Mouse (Mus musculus): Measurements from ENCODE around the gene Nr2f6. TPM values are rescaled to one million over a fixed set of nuclear protein-coding genes. Genes with fewer than 3 reads are reported as not detected.
"Not testable (repeated sequence)": the region's sequence is repeated elsewhere in the genome, so short reads cannot be mapped to it uniquely, and the experiment has no call there.

The Nr2f6 gene
- total RNA-seq, 1 experiment from 2014 or later = 65.7 TPM

GRCm38 (mm10) chr8:71367529-71368176 lies 14.1 kb downstream of the Nr2f6 start:
- DNase-seq = peak; percentile 45

GRCm38 (mm10) chr8:71366771-71367528 lies 14.8 kb downstream of the Nr2f6 start, which contains the start of gene Use1:
Gene Use1, plus strand, starts transcription at chr8:71366848.
- DNase-seq = peak; percentile 93

- DNase-seq = no peak
Measured at GRCm38 (mm10) chr8:71358026-71358425, 23.7 kb downstream of the Nr2f6 start.

- DNase-seq = no peak
Measured at GRCm38 (mm10) chr8:71351520-71351919, 30.2 kb downstream of the Nr2f6 start.

GRCm38 (mm10) chr8:71351117-71351516 lies 30.6 kb downstream of the Nr2f6 start:
- DNase-seq = peak; percentile 54

- DNase-seq = no peak
Measured at GRCm38 (mm10) chr8:71346581-71346980, 35.2 kb downstream of the Nr2f6 start.

- peak; percentile 68 for DNase-seq
Measured at GRCm38 (mm10) chr8:71340625-71341024, 41.1 kb downstream of the Nr2f6 start.

- not testable (repeated sequence) for DNase-seq
Measured at GRCm38 (mm10) chr8:71337834-71338233, 43.9 kb downstream of the Nr2f6 start.

- no peak for DNase-seq
Measured at GRCm38 (mm10) chr8:71324848-71325247, 56.9 kb downstream of the Nr2f6 start.

Other genes with a start within 250 kb of the Nr2f6 start
- 30.6 and 41.0 TPM in 2 replicates for gene Myo9b, start 109.2 kb downstream of the Nr2f6 start, total RNA-seq (2021)
- 13.6 and 16.5 TPM in 2 replicates for gene Haus8, start 109.0 kb downstream of the Nr2f6 start, total RNA-seq (2021)
- gene Use1, start 15.1 kb downstream of the Nr2f6 start, total RNA-seq (2021) = 165 and 179 TPM in 2 replicates
- gene Ocel1, start 10.7 kb downstream of the Nr2f6 start, total RNA-seq (2021) = 17.4 and 17.9 TPM in 2 replicates
- 30.9 and 37.6 TPM in 2 replicates for gene Ushbp1, start 13.8 kb upstream of the Nr2f6 start, total RNA-seq (2021)
- gene Babam1, start 14.9 kb upstream of the Nr2f6 start, total RNA-seq (2021) = 85.5 and 88.4 TPM in 2 replicates
- 5.8 and 6.9 TPM in 2 replicates for gene Ankle1, start 24.1 kb upstream of the Nr2f6 start, total RNA-seq (2021)
- 43.3 and 44.7 TPM in 2 replicates for gene Abhd8, start 81.7 kb upstream of the Nr2f6 start, total RNA-seq (2021)
- 145 and 164 TPM in 2 replicates for gene Mrpl34, start 83.0 kb upstream of the Nr2f6 start, total RNA-seq (2021)
- gene Dda1, start 87.2 kb upstream of the Nr2f6 start, total RNA-seq (2021) = 54.4 and 57.8 TPM in 2 replicates
- 14.8 and 17.2 TPM in 2 replicates for gene Ano8, start 104.0 kb upstream of the Nr2f6 start, total RNA-seq (2021)
- gene Gtpbp3, start 106.1 kb upstream of the Nr2f6 start, total RNA-seq (2021) = 20.0 and 21.5 TPM in 2 replicates
- gene Plvap, start 129.8 kb upstream of the Nr2f6 start, total RNA-seq (2021) = 116 and 123 TPM in 2 replicates
- gene Ccdc194, start 143.8 kb upstream of the Nr2f6 start, total RNA-seq (2021) = not detected in 2 replicates
- gene Bst2, start 155.5 kb upstream of the Nr2f6 start, total RNA-seq (2021) = 45.6 and 47.9 TPM in 2 replicates
- 63.2 and 66.3 TPM in 2 replicates for gene Mvb12a, start 161.0 kb upstream of the Nr2f6 start, total RNA-seq (2021)
- gene Tmem221, start 176.9 kb upstream of the Nr2f6 start, total RNA-seq (2021) = 1.8 and 4.2 TPM in 2 replicates
- gene Nxnl1, start 184.6 kb upstream of the Nr2f6 start, total RNA-seq (2021) = 0.53 and 1.0 TPM in 2 replicates
- gene Slc27a1, start 186.9 kb upstream of the Nr2f6 start, total RNA-seq (2021) = 91.6 and 93.6 TPM in 2 replicates
- gene Pgls, start 210.2 kb upstream of the Nr2f6 start, total RNA-seq (2021) = 212 and 250 TPM in 2 replicates
- gene Fam129c, start 215.7 kb upstream of the Nr2f6 start, total RNA-seq (2021) = 2.6 and 6.2 TPM in 2 replicates
- gene Colgalt1, start 229.0 kb upstream of the Nr2f6 start, total RNA-seq (2021) = 60.0 and 62.0 TPM in 2 replicates

Measured in adrenal gland, postnatal 14 days (tissue).